Mouse (Mus musculus) myocyte (in vitro differentiated cells): ENCODE data around the gene Keap1. TPM values are rescaled to one million over a fixed set of nuclear protein-coding genes. Genes with fewer than 3 reads are reported as not detected.

ENCODE experiments used
- H3K27me3 ChIP-seq: one replicate; pipeline ENCODE4 v1.6.1; 2011; ENCODE audit not compliant: control insufficient read depth, insufficient read depth, insufficient read length
- H3K36me3 ChIP-seq: one replicate; pipeline ENCODE4 v1.6.1; 2011; ENCODE audit not compliant: control insufficient read depth, insufficient read depth
- H3K4me2 ChIP-seq: one replicate; pipeline ENCODE4 v1.6.1; 2011; ENCODE audit warnings: low read depth, control low read depth
- H3K4me3 ChIP-seq: one replicate; pipeline ENCODE4 v1.5.1; 2011; ENCODE audit warnings: mild to moderate bottlenecking, control low read depth, moderate library complexity
- H3K79me2 ChIP-seq: one replicate; pipeline ENCODE4 v1.6.1; 2011; ENCODE audit not compliant: control insufficient read depth, insufficient read depth
- H3ac ChIP-seq: one replicate; pipeline ENCODE4 v1.6.1; 2011; ENCODE audit not compliant: control insufficient read depth, insufficient read length
- CEBPB ChIP-seq: IDR thresholded peaks from 2 replicates; pipeline ENCODE4 v1.6.1; 2011; ENCODE audit warnings: mild to moderate bottlenecking, moderate library complexity; ENCODE audit not compliant: poor library complexity, insufficient read depth, severe bottlenecking
- E2F4 ChIP-seq: IDR thresholded peaks from one replicate; pipeline ENCODE4 v1.6.1; 2011; ENCODE audit warnings: mild to moderate bottlenecking, control low read depth, moderate library complexity; ENCODE audit not compliant: insufficient read depth
- MAX ChIP-seq: IDR thresholded peaks from one replicate; pipeline ENCODE4 v1.6.1; 2011; ENCODE audit warnings: low read depth, mild to moderate bottlenecking, control low read depth
- MYOD1 ChIP-seq, 3 experiments: IDR thresholded peaks; one replicate each; pipeline ENCODE4 v1.6.1; 2011; ENCODE audit warnings: control low read depth in 2 of 3, low read depth in 2 of 3, mild to moderate bottlenecking in 2 of 3, moderate library complexity in 1 of 3; ENCODE audit not compliant: insufficient read length in 2 of 3, control insufficient read depth in 1 of 3
- MYOG ChIP-seq, 3 experiments: IDR thresholded peaks; one replicate each; pipeline ENCODE4 v1.6.1; 2011; ENCODE audit warnings: control low read depth in 2 of 3, low read depth in 2 of 3, mild to moderate bottlenecking in 2 of 3; ENCODE audit not compliant: insufficient read length in 2 of 3, control insufficient read depth in 1 of 3, insufficient read depth in 1 of 3
- POLR2A ChIP-seq: IDR thresholded peaks from one replicate; pipeline ENCODE4 v1.6.1; 2011; ENCODE audit warnings: low read depth, mild to moderate bottlenecking, control low read depth, moderate library complexity; ENCODE audit not compliant: insufficient read length
- POLR2AphosphoS2 ChIP-seq: IDR thresholded peaks from one replicate; pipeline ENCODE4 v1.6.1; 2011; ENCODE audit warnings: low read depth, control low read depth; ENCODE audit not compliant: insufficient read length
- REST ChIP-seq: IDR thresholded peaks from one replicate; pipeline ENCODE4 v1.6.1; 2011; ENCODE audit warnings: mild to moderate bottlenecking, control low read depth, moderate library complexity; ENCODE audit not compliant: insufficient read depth, insufficient read length
- SRF ChIP-seq: IDR thresholded peaks from one replicate; pipeline ENCODE4 v1.6.1; 2011; ENCODE audit warnings: low read depth; ENCODE audit not compliant: control insufficient read depth, insufficient read length
- TCF12 ChIP-seq: IDR thresholded peaks from one replicate; pipeline ENCODE4 v1.6.1; 2011; ENCODE audit warnings: mild to moderate bottlenecking, control low read depth; ENCODE audit not compliant: poor library complexity, insufficient read depth, severe bottlenecking
- TCF3 ChIP-seq: IDR thresholded peaks from one replicate; pipeline ENCODE4 v1.6.1; 2011; ENCODE audit warnings: low read depth, control low read depth; ENCODE audit not compliant: insufficient read length
- USF1 ChIP-seq: IDR thresholded peaks from one replicate; pipeline ENCODE4 v1.6.1; 2011; ENCODE audit warnings: low read depth, mild to moderate bottlenecking, control low read depth, moderate library complexity
- polyA plus RNA-seq: library from polyadenylated mRNA; unstranded; fragments of >200 nt; fragmentation: generic; extraction: Trizol; gene quantifications from one replicate; pipeline ENCODE4 v1.2.1, GENCODE M21; 2012; ENCODE audit warnings: missing spikeins

Keap1 gene
- polyA plus RNA-seq, 1 experiment: 34.1 TPM

DNA sequence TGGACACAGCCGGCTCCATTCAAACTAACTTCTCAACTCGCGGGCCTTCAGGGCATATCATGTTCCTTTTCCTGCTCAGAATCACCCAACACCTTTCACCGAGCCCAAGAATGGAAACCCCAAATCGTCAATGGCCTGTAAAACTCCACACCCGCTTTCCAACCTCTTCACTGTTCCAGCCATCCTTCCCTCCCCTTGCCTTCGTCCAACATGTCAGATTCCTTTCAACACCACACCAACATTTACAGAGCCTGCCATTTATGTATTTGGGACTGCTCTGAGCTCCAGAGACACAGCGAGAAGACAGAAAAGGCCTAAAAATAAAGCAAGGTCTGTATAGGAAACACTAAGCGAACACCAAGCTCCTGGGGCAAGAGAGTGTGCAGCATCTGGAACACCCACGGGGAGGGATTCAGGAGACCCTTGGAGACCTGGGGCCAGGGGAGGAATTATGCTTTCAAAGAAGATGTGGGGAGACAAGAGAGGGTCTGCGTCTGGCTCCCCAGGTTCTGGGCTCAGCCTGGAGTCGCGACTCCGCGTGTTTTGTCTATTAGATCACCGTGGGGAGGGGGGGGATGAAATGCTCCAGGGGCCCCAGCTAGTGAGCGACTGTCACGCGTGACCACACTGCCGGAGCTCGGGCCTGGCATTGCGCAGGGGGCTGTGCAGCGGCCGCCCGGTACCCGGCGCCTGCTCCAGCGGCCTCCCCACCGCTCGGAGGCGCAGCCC lies 993 bp downstream of the Keap1 start:
- peak overlapping the region; percentile 85 for H3K4me2 ChIP-seq
- peaks cover 23% of the 10 kb centered on the region for H3K79me2 ChIP-seq
- H3K36me3 ChIP-seq: no peaks in the 10 kb centered on the region
- TF ChIP-seq MYOD1 (IDR thresholded peaks at IDR 0.05; ENCODE audit: control insufficient read depth in 1 of 3, insufficient read length in 2 of 3, low read depth in 2 of 3): no peak
- no peak for TF ChIP-seq MYOG (IDR thresholded peaks at IDR 0.05; ENCODE audit: control insufficient read depth in 1 of 3, insufficient read depth in 1 of 3, insufficient read length in 2 of 3, low read depth in 2 of 3)
- TF ChIP-seq POLR2A: no peak
- TF ChIP-seq E2F4: no peak
- TF ChIP-seq TCF3: no peak
- peak overlapping the region; percentile 60 for H3K4me3 ChIP-seq
- no peaks in the 10 kb centered on the region for H3K27me3 ChIP-seq
- H3ac ChIP-seq: peak overlapping the region; percentile 40

DNA sequence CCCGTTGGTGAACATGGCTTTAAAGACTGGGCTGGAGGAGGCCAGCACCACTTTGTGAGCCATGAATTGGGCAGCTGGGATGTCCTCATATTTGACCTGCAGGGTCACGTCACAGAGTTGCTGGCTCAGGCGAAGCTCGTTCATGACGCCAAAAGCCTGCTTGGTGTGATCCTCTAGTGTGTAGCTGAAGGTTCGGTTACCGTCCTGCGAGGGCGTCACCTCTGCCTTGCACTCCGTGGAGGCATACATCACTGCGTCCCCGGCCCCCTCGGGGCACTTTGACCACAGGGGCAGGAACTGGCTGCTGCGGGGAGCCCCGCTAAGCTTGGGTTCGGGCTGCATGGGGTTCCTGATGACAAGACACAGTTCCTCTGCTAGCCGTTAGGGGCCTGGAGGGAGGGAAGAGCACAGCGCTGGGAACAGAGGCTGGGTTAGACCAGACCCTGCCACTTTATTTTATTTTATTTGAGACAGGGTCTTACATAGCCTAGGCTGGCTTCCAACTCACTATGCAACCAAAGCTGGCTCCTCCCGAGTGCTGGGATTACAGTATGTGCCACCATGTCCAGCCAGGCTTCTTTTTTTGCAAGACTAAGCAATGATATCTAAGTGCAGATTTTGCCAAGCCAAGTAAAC lies 1.7 kb downstream of the Keap1 start:
- H3K79me2 ChIP-seq: peaks cover 23% of the 10 kb centered on the region
- H3K27me3 ChIP-seq: no peaks in the 10 kb centered on the region
- TF ChIP-seq TCF3 (no peak), TCF12 (no peak)
- H3K4me3 ChIP-seq: peak overlapping the region; percentile 60
- H3K36me3 ChIP-seq: no peaks in the 10 kb centered on the region
- H3ac ChIP-seq: peak overlapping the region; percentile 40
- H3K4me2 ChIP-seq: peak overlapping the region; percentile 85

DNA sequence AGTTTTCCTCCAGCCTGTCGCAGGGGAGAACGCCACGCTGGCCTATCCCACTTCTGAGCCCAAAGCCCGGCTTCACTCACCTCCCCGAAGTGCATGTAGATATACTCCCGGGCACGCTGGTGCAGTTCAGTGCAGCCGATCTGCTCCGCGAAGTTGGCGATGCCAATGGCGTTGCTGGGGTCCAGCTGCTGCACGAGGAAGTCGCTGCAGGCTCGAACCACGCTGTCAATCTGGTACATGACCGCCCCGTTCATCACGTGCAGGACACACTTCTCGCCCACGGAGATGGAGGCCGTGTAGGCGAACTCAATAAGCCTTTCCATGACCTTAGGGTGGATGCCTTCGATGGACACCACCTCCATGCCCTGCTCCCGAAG lies 2.2 kb downstream of the Keap1 start:
- Histone ChIP-seq H3K4me3 (peak overlapping the region; percentile 60), H3K4me2 (peak overlapping the region; percentile 85), H3ac (no peak overlapping the region), H3K79me2 (peaks cover 23% of the 10 kb centered on the region), H3K27me3 (no peaks in the 10 kb centered on the region), H3K36me3 (no peaks in the 10 kb centered on the region)
- TF ChIP-seq MAX: no peak
- no peak for TF ChIP-seq SRF
- no peak for TF ChIP-seq CEBPB
- no peak for TF ChIP-seq POLR2AphosphoS2
- TF ChIP-seq MYOD1 (IDR thresholded peaks at IDR 0.05; ENCODE audit: control insufficient read depth in 1 of 3, insufficient read length in 2 of 3, low read depth in 2 of 3): no peak
- TF ChIP-seq POLR2A: peak; percentile 7

- Histone ChIP-seq H3K79me2 (peaks cover 23% of the 10 kb centered on the region), H3K4me3 (no peak overlapping the region)
- TF ChIP-seq REST (no peak), POLR2AphosphoS2 (no peak), MAX (no peak), CEBPB (no peak), MYOD1 (IDR thresholded peaks at IDR 0.05; ENCODE audit: control insufficient read depth in 1 of 3, insufficient read length in 2 of 3, low read depth in 2 of 3) (no peak), SRF (no peak), TCF3 (no peak)
Observed at GRCm38 (mm10) chr9:21235341-21235740, 3.8 kb downstream of the Keap1 start.

GRCm38 (mm10) chr9:21233805-21234204 lies 5.4 kb downstream of the Keap1 start:
- no peak for TF ChIP-seq CEBPB
- TF ChIP-seq USF1: no peak
- TF ChIP-seq POLR2A: no peak
- TF ChIP-seq POLR2AphosphoS2: no peak
- TF ChIP-seq E2F4: no peak
- TF ChIP-seq TCF3: no peak
- TF ChIP-seq MAX: no peak
- TF ChIP-seq MYOG (IDR thresholded peaks at IDR 0.05; ENCODE audit: control insufficient read depth in 1 of 3, insufficient read depth in 1 of 3, insufficient read length in 2 of 3, low read depth in 2 of 3): no peak
- TF ChIP-seq REST: no peak
- TF ChIP-seq SRF: no peak
- TF ChIP-seq MYOD1 (IDR thresholded peaks at IDR 0.05; ENCODE audit: control insufficient read depth in 1 of 3, insufficient read length in 2 of 3, low read depth in 2 of 3): no peak
- TF ChIP-seq TCF12: no peak
- Histone ChIP-seq H3K4me3 (no peak overlapping the region), H3K27me3 (no peaks in the 10 kb centered on the region), H3K79me2 (peaks cover 23% of the 10 kb centered on the region), H3K36me3 (no peaks in the 10 kb centered on the region), H3ac (no peak overlapping the region), H3K4me2 (no peak overlapping the region)

More at GRCm38 (mm10) chr9:21235341-21235740, 3.8 kb downstream of the Keap1 start:
- H3K4me2 ChIP-seq: no peak overlapping the region
- no peaks in the 10 kb centered on the region for H3K36me3 ChIP-seq
- no peaks in the 10 kb centered on the region for H3K27me3 ChIP-seq
- H3ac ChIP-seq: no peak overlapping the region
